Mouse (Mus musculus): ENCODE measurements at regions not wholly inside any gene's neighbourhood (a gene's known extent, or its start where the extent isn't known, plus 50 kb on each side); places are given as distances from the start of the nearest gene placed in this dataset.

DNA sequence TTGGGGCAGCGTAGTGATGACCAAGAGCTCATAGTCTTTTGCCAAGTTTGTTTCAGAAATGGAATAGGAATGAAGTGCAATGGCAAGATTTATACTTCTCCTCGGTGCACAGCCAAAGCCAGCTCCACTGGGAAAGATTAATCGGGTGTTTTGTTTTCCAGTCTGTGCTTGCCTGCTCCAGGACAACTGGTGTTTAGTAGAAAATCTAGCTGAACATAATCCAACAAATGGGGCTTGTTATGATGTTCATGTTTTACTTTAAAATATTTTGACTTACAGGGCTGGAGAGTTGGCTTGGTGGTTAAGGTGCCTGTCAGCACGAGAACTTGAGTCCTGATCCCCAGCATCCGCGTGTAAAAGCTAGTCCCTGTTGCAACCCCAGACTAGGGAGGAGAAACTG, 60.6 kb upstream of the Rfpl4b start:
- TF ChIP-seq CTCF (IDR thresholded peaks at IDR 0.05; ENCODE audit: low read depth, low read length) (no peak), TAL1 (conservative IDR thresholded peaks at IDR 0.05; ENCODE audit: low read depth, low read length) (no peak)
